Mouse (Mus musculus): ENCODE results near the gene Mum1.
A peak's percentile ranks its signal among the peaks of the same experiment; 100 is the strongest.

The Mum1 gene

GRCm38 (mm10) chr10:80226416-80227165 is at the start of gene Mum1:
TSS of gene Mum1 (plus strand) at chr10:80226434.
- peak; percentile 97 to 99 for DNase-seq

DNA sequence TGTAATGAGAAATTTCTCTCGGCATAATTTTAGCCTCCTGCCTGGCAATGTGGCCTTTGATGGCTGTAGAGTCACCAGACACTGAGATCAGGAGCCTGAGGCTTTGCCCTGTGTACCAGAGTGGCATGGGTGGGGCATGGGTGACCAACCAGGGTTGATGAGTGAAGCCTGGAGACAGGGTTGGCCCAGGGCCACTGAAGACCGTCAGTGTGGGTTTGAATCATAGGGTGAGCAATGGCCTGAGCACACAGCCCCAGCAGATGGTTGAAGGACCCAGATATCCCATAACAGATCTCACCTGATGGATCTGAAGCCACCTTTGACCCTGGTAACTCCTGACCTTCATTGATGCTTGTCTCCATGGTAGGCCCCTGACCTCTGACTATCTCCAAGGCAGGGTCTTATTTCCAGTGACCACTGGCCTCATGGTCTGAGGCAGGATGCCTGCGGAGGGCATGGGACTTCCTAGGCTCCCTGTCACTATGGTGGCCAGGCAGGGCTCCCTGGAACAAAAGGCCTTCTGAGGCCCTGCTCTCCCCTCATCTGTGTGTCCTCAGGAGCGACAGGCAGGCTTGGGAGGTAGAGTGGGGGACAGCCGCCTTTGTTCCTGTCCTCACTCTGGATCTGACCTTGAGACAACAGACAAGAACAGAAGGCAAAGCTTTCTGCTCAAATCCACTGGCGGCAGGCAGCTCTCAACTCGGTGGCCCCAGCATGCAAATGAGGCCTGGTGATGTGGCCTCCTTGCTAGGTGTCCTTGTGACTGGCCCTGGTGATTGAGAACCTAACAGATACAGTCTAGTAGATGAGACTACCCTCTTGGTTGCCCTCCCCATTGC is 48.6 kb upstream of the Mum1 start:
- peak in 1 of 2 experiments; percentile 38 for DNase-seq

DNA sequence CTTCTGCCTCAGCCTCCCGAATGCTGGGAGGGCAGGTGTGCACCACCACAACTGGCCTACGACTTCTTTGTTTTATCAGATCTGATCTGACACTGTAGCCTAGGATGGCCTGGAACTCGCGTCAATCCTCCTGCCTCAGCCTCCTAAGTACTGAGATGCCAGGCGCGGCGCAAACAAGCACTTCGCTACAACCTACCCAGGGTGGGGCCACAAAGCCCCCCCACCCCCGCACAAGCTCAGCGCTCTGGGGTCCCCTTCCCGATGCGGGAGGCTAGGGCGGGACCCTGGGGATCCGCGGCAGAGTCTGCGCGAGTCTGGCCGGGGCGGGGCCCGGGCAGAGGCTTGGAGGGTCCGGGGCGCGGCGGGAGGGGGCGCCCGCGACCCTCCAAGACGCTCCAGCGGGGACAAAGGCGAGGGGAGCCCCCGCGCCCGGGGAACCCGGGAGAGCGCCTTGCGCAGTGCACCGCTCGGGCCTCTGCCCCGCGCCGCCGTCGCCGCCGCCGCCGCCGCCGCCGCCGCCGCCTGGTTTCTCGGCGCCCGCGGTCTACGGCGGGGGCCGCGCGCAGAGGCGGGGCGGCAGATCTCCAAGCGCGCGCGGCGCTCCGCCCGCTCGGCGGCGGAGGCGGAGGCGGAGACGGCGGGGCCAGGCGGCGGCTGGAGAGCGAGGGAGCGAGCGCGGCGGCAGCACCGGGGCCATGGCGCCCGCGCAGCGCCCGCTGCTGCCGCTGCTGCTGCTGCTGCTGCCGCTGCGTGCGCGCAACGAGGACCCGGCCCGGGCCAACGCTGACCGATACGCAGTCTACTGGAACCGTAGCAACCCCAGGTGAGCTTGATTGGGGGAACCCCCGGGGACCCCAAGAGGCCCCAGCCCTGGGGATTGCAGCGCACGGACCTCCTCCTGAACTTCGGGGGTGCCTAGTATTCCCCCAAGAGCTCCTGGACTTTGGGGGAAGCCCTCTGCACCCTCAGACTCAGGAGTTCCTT is 46.9 kb upstream of the Mum1 start, which contains the start of gene Efna2:
Efna2 (plus strand) TSS at position 415 of the 984 bp plus-strand sequence.
- DNase-seq: peak; percentile 74 to 82

DNA sequence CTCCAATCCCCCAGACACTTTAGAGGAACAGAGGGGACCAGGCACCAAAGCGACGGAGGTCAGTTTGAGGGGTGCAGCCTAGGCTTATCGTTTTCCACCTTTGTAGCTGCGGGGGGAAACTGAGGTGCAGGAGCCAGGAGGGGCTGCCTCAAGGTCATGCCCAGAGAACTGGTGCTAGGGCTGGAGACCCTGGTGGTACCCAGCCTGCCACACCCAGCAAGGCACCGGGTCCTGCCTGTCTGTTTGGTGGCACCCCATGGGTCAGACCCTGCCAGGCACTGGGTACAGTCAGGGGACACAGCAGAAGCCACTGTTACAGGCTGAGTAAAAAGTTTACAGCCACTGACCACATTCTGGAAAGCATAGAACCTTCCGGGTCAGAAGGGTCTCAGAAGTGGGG is 45.9 kb upstream of the Mum1 start:
- DNase-seq: peak in 1 of 2 experiments; percentile 22

- DNase-seq: peak in 1 of 2 experiments; percentile 14
Measured at GRCm38 (mm10) chr10:80180823-80181222, 45.4 kb upstream of the Mum1 start.

- DNase-seq: no peak
Measured at GRCm38 (mm10) chr10:80182547-80182946, 43.7 kb upstream of the Mum1 start.

DNA sequence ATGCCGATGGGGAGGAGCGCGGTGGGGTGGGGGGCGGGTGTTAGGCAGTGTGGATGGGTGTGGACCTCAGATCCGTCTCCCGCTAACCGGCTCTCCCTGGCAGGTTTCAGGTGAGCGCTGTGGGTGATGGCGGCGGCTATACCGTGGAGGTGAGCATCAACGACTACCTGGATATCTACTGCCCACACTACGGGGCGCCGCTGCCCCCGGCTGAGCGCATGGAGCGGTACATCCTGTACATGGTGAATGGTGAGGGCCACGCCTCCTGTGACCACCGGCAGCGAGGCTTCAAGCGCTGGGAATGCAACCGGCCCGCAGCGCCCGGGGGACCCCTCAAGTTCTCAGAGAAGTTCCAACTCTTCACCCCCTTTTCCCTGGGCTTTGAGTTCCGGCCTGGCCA is 39.6 kb upstream of the Mum1 start:
- DNase-seq: no peak

GRCm38 (mm10) chr10:80187739-80188138 is 38.5 kb upstream of the Mum1 start:
- no peak for DNase-seq

DNA sequence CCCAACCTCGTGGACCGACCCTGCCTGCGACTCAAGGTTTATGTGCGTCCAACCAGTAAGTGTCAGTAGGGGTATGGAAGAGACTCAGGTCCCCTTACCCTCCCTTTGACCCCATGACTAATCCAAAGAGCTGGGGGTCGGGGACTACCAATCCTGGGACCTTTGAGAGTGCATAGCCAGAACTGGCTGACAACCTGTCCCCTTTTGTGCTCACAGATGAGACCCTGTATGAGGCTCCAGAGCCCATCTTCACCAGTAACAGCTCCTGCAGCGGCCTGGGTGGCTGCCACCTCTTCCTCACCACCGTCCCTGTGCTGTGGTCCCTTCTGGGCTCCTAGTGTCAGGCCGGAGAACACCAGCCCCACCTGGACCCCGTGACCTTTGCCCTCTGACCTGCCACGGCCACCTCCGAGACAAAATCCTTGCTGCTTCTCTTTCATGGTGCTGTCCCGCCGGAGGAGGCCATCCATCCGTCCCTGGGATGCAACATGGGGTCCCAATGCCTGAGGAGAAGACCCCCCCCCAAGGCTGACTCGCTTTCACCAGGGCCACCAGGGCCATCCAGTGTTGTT is 37.7 kb upstream of the Mum1 start:
- no peak for DNase-seq

DNA sequence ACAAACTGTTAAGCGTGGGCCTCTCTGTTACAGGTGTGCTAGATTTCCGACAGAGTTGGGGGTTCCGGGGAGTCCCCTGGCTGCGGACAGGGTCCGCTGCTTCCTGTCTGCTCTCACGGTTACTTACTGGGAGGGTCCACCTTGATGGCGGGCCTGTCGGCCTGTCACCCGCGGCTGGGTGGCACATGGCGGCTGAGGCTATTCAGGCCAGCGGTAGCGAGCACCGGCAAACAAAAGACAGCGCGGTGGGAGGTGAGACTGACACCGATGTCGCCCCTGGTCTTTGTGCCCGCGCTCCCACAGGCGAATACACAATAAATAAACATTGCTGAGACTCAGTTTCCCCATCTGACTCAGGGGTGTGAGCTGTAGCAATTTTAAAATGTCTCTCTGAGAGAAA is 36.2 kb upstream of the Mum1 start:
- DNase-seq: peak in 1 of 2 experiments; percentile 22

DNA sequence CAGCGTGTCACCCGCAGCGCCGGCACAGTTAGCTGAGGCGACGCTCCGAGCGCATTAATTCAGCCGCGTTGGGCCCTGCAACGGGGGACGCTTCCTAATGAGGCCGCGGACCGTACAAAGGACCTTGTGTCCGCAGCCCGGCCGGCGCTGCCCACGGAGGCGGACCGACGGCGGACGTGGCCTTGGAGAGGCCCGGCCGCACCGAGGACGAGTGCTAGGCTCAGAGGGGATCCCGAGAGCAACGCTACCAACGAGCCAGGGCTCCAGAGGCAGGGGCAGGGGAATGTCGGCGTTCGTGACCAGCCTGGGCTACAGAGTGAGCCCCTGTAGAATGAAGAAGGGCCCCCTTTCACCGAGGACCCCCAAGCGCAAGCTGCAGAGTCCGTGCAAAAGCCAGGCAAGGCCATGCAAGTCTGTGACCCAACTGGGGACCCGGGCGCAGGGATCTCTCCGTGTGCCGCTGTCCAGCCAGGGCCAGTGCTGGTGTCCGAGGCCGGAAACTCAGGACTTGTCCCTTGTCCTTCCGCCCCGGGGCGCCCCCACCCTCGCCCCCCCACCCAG is 35.7 kb upstream of the Mum1 start:
- peak; percentile 54 to 59 for DNase-seq

DNA sequence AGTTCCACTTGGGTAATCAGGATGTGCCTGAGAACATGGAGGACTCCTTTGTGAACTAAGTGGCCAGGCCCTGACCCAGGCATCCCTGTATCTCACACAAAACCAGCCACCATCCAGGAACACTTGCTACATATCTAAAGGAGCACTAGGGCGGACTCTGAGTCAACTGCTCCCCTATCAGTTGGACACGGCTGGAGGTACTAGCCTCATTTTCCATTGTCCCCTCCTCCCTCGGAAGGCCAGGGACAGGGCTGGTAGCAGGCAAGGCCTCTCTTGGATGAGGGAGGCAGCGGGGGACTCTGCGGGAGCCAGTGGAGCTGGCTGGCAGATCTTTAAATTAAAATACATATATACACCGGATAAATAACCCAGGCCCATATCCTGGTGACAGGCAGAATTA is 32.3 kb upstream of the Mum1 start:
- DNase-seq: no peak

GRCm38 (mm10) chr10:80194441-80194840 is 31.8 kb upstream of the Mum1 start:
- no peak for DNase-seq

GRCm38 (mm10) chr10:80196167-80196566 is 30.1 kb upstream of the Mum1 start:
- no peak for DNase-seq

DNA sequence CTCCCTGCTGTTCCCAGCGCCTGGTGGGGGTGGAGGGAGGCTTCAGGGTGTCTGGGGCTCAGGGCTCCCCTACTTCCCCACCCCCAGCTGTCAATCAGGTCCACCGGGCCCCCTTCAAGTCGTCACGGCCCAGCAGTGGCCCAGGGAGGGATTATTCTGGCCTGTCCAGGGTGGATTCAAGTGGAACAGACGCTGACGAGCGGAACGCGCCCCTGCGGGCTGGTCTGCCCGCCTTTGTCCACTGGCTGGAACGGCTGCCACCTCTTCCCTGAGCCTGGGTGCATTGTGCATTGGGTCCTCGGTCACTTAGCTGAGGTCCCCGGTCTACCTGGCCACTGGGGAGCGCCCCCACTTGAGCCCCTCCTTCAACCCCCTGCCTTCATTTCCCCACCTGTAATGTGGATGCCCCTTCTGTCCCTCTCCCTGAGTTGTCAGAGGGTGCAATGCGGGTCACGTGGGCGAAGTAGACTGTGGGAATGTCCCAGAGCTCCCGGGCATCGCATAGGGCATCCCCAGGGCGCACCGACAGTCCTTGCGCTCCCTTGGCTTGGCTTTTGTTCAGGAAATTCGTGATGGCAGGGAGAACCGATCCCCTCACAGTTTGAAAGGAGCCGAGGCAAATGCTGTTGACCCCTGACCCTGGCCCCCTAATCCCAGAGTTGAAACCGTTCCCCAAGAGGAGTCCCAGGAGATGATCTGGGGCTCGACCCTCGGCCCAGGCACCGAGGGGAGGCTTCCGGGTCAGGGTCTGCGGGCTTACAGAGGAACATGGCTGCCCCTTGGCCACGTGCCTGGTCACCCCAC is 29.3 kb upstream of the Mum1 start:
- DNase-seq: no peak

DNA sequence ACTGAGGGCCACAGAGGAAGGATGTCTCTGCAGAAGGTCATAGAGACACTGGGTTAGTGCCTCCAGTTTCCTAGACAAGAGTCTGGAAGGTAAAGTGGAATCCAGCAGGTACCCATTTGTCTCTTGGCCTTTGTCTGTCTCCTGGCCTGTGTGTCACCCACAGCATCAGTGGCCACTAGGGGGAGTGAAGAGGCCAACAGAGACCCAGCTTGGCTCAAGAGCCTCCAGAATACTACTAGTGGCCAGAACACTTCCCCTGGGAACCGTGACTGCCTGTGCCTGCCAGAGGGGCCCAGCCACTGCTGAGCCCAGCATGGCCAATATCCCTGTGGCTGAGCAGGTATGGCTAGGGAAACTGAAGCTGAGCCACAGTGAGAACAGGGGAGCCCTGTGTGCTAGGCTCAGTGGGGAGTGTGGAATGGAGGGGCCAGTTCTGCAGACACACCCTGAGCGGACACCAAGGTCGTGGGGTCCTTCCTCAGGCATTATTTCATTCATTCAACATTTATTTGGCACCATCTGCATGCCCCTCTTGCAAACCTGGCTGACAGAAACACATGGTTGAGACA is 26.7 kb upstream of the Mum1 start:
- peak; percentile 80 to 90 for DNase-seq

GRCm38 (mm10) chr10:80200485-80200884 is 25.7 kb upstream of the Mum1 start:
- no peak for DNase-seq

DNA sequence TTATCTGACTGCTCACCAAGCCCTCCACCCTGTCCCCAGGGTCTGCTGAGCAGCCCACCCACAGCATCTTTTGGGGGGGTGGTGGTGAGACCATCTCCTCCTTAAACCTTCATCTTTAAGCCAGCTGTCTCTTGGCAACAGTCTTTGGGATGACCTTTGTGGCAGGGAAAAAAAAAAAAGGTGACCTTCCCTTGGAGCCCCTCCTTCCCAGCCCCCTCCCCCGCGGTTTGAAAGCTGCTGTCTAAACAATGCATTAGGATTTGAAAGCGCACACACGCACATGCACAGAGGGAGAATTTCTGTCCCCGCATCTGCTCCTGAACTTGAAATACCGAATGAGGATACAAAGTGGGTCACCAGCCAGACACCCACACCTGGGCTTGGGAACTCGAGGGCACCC is 22.2 kb upstream of the Mum1 start:
- DNase-seq: no peak

GRCm38 (mm10) chr10:80207201-80207600 is 19.0 kb upstream of the Mum1 start:
- DNase-seq: no peak

DNA sequence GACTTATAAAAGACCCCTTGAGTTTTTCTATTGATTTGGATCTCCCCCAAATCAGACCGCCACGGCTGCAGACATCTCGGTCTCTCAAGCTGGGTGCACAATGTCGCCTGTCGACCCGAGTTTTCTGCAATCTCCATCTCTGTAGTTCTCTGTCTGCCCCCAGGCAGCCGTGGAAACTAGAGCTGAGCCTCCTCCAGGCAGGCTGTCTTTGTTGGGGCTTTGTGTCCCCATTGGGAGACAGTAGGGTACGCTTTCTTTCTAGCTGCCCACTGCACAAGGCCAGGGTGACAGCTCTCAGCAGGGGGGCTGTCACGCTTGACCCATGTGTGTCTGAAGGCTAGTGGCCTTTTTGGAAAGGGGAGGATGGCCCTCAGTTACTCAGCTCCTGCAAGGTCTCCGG is 18.6 kb upstream of the Mum1 start:
- no peak for DNase-seq

GRCm38 (mm10) chr10:80208248-80208647 is 18.0 kb upstream of the Mum1 start:
- DNase-seq: no peak

Measured in cerebellum, postnatal 25 days (tissue).